In genomic region chr13:95892611-95893145, GRCm38 (mm10) we compare ENCODE assay signal across 8 mouse cellular contexts. TPM values are rescaled to one million over a fixed set of nuclear protein-coding genes. Genes with fewer than 3 reads are reported as not detected.
DNase-seq lines count a peak whose midpoint lies in the region; ATAC-seq and TF ChIP-seq lines count a peak whose summit lies in the region.

No protein-coding gene starts in this region.

- no peak overlapping the region for H3K27ac ChIP-seq in cerebellum, adult 2 months (ENCODE audit: insufficient read depth, low read length)
- H3K27ac ChIP-seq in intestine, embryonic 15.5 days, result peak overlapping the region; percentile 48; the same call in 1 of the 2 replicates
- H3K27ac ChIP-seq in lung, embryonic 14.5 days (ENCODE audit: low read depth), result no peak overlapping the region
- no peak overlapping the region for H3K27ac ChIP-seq in small intestine, adult 2 months (ENCODE audit: insufficient read depth, low read depth, low read length)

- H3K9me3 ChIP-seq in intestine, embryonic 15.5 days, result no peaks in the 10 kb centered on the region
- H3K9me3 ChIP-seq in lung, embryonic 14.5 days (ENCODE audit: low read depth, low read length), result no peaks in the 10 kb centered on the region

- TF ChIP-seq CTCF in cerebellum, adult 2 months (IDR thresholded peaks at IDR 0.05; ENCODE audit: borderline replicate concordance, insufficient read depth, low read depth, low read length), result no peak
- TF ChIP-seq CTCF in lung, embryonic 14.5 days (IDR thresholded peaks at IDR 0.05; ENCODE audit: low read depth), result no peak
- no peak for TF ChIP-seq CTCF in small intestine, adult 2 months (IDR thresholded peaks at IDR 0.05; ENCODE audit: extremely low read depth, insufficient read length, insufficient replicate concordance, low read depth, low read length)

- H3K36me3 ChIP-seq in intestine, embryonic 15.5 days, result no peaks in the 10 kb centered on the region
- H3K36me3 ChIP-seq in lung, embryonic 14.5 days (ENCODE audit: insufficient read depth), result no peaks in the 10 kb centered on the region
- peaks cover 5% of the 10 kb centered on the region for H3K36me3 ChIP-seq in small intestine, adult 2 months (ENCODE audit: control insufficient read depth, insufficient read depth, low read length)

- no peaks in the 10 kb centered on the region for H3K27me3 ChIP-seq in cerebellum, adult 2 months (ENCODE audit: control insufficient read depth, insufficient read depth, low read length)
- no peaks in the 10 kb centered on the region for H3K27me3 ChIP-seq in intestine, embryonic 15.5 days (replicated peaks)
- no peaks in the 10 kb centered on the region for H3K27me3 ChIP-seq in lung, embryonic 14.5 days (ENCODE audit: insufficient read depth, low read length)
- no peaks in the 10 kb centered on the region for H3K27me3 ChIP-seq in small intestine, adult 2 months (ENCODE audit: control insufficient read depth, insufficient read depth, low read length)

- peak overlapping the region; percentile 95 for H3K4me2 ChIP-seq in intestine, embryonic 15.5 days (replicated peaks)
- peak overlapping the region; percentile 81 for H3K4me2 ChIP-seq in lung, embryonic 14.5 days

- peak overlapping the region; percentile 57 for H3K4me3 ChIP-seq in cerebellum, adult 2 months (replicated peaks; ENCODE audit: insufficient read depth, low read depth, low read length)
- H3K4me3 ChIP-seq in intestine, embryonic 15.5 days (replicated peaks), result peak overlapping the region; percentile 80
- peak overlapping the region; percentile 72 for H3K4me3 ChIP-seq in lung, embryonic 14.5 days (ENCODE audit: low read depth, low read length)
- peak overlapping the region; percentile 94 for H3K4me3 ChIP-seq in small intestine, adult 2 months (ENCODE audit: low read depth, low read length)

- no peaks in the 10 kb centered on the region for H3K4me1 ChIP-seq in cerebellum, adult 2 months (ENCODE audit: control insufficient read depth, insufficient read depth, low read length)
- H3K4me1 ChIP-seq in intestine, embryonic 15.5 days (replicated peaks), result peaks cover 12% of the 10 kb centered on the region; the same call in 1 of the 2 replicates
- peaks cover 4% of the 10 kb centered on the region; the same call in 1 of the 2 replicates for H3K4me1 ChIP-seq in lung, embryonic 14.5 days (ENCODE audit: insufficient read depth)
- H3K4me1 ChIP-seq in small intestine, adult 2 months (ENCODE audit: control insufficient read depth, insufficient read depth, insufficient read length, low read length), result peaks cover 3% of the 10 kb centered on the region; the same call in 1 of the 2 replicates

- 47% methylated on average over 12 of the region's 12 CpGs for WGBS in cerebellum, adult 2 months
- WGBS in intestine, embryonic 15.5 days, result 23% methylated on average over 12 of the region's 12 CpGs
- 21% methylated on average over 12 of the region's 12 CpGs for WGBS in lung, embryonic 14.5 days
- 15% methylated on average over 12 of the region's 12 CpGs for WGBS in small intestine, adult 2 months

- no peak for ATAC-seq in intestine, embryonic 15.5 days
- no peak for ATAC-seq in lung, embryonic 14.5 days (ENCODE audit: insufficient read depth)

- no peak for DNase-seq in cerebellum, adult 2 months
- DNase-seq in cerebellum, postnatal 4 days (ENCODE audit: low spot score in 2 of 2), result no peak
- peak; percentile 19 for DNase-seq in embryo, embryonic 9.5 days (ENCODE audit: extremely low spot score)
- DNase-seq in lung, embryonic 14.5 days, result peak; percentile 28
- DNase-seq in cerebellum, adult 9-10 months, result no peak
- DNase-seq in T-cell, adult 2 months (ENCODE audit: low spot score), result no peak

- no peak for TF ChIP-seq POLR2A in cerebellum, adult 2 months (IDR thresholded peaks at IDR 0.05; ENCODE audit: borderline replicate concordance, insufficient read depth, low read length)
- no peak for TF ChIP-seq POLR2A in small intestine, adult 2 months (IDR thresholded peaks at IDR 0.05; ENCODE audit: low read depth, low read length)

- peak overlapping the region; percentile 83 for H3K9ac ChIP-seq in intestine, embryonic 15.5 days
- H3K9ac ChIP-seq in lung, embryonic 14.5 days, result peak overlapping the region; percentile 69

RNA-seq across cellular contexts. Expression of gene Iqgap2, which starts 1.0 kb away (rescaled TPM):
- polyA plus RNA-seq in cerebellum, adult 2 months (2012; rRNA removed), result 1.3 TPM in 2 replicates
- polyA plus RNA-seq in intestine, embryonic 15.5 days (2015; fragmentation: Nextera tagmentation; extraction: Ambion mirVana), result 27.3 and 28.6 TPM in 2 replicates
- 8.6 and 9.8 TPM in 2 replicates for polyA plus RNA-seq in lung, embryonic 14.5 days (2014; fragmentation: Nextera tagmentation; extraction: Ambion mirVana)
- polyA plus RNA-seq in small intestine, adult 2 months (2012; rRNA removed), result 16.3 and 44.1 TPM in 2 replicates

Comparison
In these comparisons a context has a peak if more than half of its experiments do, and no peak if none do; other contexts are left out.
1. DNase-seq: peak in embryo, embryonic 9.5 days (single experiment) and lung, embryonic 14.5 days (single experiment); none in cerebellum, adult 2 months (0 of 2), cerebellum, postnatal 4 days (0 of 2), cerebellum, adult 9-10 months (single experiment) and T-cell, adult 2 months (single experiment).
2. Peak in every context shown above with its lines, with median percentiles within 50 percentile points of each other: H3K4me3 ChIP-seq.